Mouse (Mus musculus) heart, postnatal 0 days (tissue): Measurements from ENCODE around the gene Itpa.

Experiments used
- CTCF ChIP-seq: IDR thresholded peaks from 2 replicates; pipeline ENCODE4 v1.5.1; 2016; ENCODE audit warnings: antibody characterized with exemption, control low read depth, low read depth
- EP300 ChIP-seq: IDR thresholded peaks from 2 replicates; pipeline ENCODE4 v1.6.1; 2016; ENCODE audit warnings: antibody characterized with exemption, low read depth

DNA sequence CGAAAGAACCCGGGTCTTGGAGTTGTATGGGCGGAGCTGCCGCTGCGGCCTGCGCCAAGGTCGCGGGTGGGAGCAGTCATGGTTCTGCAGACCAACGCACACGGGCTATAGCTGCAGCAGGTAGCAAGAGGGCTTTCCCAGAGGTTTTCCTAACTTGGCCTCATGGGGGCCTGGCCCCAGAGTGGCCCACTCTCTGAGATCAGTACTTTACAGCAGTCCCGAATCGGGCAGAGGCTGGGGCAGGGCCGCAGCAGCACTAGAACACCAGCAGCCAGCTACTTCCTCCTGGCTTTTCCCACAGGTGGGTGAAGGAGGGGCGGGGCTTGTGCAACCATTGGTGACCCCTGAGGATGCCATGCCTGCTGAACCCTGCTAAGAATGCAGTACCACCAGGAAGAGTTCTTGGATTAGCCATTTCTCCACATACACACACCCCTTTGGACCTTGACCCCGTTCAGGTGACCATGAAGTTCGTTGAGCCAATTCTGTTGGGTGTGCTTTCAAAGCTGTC lies 29.3 kb upstream of the Itpa start:
- no peak for TF ChIP-seq CTCF
- TF ChIP-seq EP300 = no peak
